Mouse (Mus musculus) Muller cell, postnatal 12 days (primary cell): ENCODE data around the gene Ecm2.
A peak's percentile ranks its signal among the peaks of the same experiment; 100 is the strongest.

Source experiments
- DNase-seq: peaks from one replicate; pipeline ENCODE4 v3.0.0-alpha.2; 2015; ENCODE audit errors: inconsistent ontology term

The Ecm2 gene

DNA sequence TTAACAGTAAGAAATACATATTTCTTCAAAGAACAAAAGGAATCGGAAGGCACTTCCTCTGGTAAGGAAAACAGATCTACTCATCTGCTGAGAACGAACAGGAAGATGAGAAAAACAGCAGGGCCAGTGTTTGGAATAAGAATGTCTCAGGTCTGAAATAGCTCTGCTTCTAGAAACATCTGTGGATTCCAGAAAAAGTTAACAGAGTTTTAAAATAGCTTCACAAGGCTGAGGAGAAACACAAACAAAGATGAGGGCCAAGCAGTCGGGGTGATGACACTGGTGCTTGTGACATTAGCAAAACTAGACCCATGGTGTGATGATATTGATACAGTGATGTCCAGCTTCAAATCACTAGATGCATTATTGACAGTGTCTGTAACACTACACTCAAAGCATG lies 2.6 kb downstream of the Ecm2 start:
- DNase-seq: no peak

DNA sequence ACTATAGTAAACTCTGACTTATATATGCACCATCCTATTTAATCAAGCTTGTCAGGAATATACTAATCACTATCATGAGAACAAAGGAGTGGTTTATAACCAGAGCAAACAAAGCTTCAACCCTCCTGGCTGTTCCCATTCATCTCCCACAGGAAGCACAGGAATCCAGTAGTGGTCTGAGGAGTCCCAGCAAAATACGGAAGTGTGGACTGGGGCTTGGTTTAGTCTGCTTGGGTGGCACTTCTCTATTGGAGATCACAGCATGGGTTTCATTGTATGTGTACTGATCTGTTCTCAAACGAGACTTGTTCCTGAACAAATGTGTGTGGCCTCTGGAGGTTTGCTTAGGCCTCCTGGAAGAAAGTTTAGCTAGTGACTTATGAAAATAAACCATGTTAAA lies 14.2 kb downstream of the Ecm2 start:
- DNase-seq: peak; percentile 15

DNA sequence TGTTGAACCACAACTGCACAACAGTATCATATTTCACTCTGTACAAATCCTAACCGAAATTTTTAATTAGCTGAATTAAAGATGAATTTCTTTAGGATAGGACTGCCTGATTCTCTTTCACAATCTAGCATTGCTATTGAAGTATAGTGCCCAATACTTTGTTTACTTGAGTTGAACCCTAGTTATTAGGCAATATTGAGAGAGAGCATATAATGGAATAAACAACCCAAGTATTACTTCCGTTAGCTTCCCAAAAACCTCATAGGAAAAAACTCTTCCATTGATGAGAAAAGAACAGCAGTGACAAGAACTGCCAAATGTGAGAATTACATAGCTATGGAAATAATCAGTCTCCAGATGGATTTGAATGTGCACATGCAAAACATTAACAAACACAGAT lies 21.6 kb downstream of the Ecm2 start:
- no peak for DNase-seq

DNA sequence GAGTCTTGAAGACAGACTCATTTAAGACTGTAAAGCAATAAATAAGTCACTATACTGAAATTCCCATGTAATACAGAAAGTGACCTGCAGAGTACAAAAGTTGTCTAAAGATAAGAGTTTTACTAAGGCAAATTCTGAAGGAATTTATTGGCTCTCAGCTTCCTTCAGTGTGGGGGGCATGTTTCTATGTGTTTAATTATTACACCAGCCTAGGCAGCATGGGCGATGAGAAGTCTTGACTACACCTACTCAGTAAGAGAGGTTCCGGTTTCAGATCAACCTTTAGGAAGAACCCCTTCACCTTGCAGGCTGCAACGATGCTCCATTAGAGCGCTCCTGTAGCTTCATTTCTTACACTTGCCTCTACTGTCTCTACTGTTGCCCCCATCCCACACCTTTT lies 26.0 kb downstream of the Ecm2 start:
- DNase-seq: no peak

DNA sequence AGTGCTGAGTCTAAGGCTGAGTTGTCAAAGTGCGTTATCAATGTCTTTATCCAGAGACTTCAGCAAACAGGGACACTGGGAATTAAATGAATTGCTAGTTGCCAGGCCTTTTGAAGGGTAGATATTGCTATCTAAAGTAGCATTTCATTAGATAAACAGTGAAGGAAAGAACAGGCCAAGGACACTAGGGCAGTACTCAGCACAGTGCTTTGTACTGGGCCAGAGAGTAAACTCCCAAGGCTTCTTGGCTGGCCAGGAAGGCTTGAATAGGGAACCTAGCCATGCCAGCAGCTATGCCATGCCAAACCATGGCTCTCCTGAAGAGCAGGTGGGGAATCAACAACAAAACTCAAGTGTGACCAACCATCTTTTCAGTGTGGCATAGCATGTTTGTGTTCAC lies 32.3 kb downstream of the Ecm2 start:
- no peak for DNase-seq

DNA sequence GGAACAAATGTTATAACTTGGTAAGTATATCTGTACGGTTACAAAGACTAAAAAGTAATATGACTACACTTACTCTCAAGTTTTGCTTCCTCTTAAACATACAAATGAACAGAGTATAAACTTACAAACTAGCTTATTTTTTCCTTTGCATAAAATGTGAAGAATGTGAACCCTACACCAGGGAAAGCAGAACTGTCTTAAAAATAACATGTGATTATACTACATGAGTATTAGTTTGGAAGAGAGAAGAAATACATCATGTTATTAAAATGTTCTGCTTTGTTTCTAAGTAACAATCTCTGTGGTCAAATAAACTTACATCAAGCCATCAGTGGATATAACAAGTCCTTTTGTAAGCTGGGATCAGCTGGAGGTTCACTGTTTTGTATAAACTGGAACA lies 34.1 kb downstream of the Ecm2 start:
- no peak for DNase-seq

DNA sequence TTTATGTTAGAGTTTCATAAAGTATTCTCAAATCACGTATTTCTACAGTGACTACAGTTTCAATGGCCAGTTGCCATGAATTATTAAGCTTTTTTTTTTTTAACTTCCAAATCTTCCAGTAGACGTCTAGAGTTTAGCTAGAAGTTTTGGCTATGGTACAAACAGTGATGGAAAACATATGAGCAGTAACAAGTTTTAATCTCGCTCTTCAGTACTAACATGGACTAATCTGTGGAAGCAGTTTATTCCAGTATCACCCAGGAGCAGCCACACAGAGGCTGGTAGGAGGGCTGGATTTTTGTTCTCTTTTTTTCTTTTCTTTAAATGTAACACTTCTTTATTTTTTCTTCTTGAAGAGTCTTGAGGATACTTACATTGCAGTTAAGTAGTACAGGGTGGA lies 39.7 kb downstream of the Ecm2 start, which contains the start of gene Aspn:
Aspn (plus strand) TSS at position 165 of the 400 bp plus-strand sequence.
- DNase-seq: no peak

DNA sequence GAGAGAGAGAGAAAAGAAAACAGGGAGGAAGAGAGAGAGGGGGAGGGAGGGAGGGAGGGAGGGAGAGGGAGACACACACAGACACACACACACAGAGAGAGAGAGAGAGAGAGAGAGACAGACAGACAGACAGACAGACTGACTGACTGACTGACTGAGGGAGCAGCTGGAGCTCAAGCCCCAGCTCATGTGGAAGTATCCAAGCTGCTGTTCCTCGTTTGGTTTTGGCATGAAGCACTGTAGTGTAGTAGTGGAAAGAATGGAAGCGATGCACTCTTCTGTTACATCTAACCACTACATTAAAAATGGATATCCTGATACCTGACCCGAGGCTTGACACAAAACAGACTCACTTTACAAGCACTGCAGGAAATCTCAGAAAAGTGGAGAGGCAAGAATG lies 41.0 kb downstream of the Ecm2 start:
- DNase-seq: no peak

DNA sequence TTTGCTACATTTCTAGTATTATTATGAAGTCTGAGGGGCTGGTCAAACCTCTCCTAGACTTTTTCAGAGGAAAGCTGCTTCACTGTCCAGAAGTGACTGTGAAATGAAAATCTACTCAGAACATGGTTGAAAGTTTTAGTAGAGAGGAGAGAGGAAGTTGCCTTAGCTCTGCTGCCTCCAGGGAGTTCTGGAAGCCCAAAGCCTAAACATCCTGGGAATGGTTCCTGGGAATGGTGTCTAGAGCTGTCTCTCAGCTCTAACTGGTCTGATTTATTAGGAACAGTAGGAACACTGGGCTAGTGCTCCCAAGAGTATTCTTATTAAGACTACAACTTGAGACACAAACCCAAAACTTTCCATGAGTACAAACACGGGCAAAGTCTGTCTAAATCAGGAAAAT lies 41.9 kb downstream of the Ecm2 start:
- no peak for DNase-seq

DNA sequence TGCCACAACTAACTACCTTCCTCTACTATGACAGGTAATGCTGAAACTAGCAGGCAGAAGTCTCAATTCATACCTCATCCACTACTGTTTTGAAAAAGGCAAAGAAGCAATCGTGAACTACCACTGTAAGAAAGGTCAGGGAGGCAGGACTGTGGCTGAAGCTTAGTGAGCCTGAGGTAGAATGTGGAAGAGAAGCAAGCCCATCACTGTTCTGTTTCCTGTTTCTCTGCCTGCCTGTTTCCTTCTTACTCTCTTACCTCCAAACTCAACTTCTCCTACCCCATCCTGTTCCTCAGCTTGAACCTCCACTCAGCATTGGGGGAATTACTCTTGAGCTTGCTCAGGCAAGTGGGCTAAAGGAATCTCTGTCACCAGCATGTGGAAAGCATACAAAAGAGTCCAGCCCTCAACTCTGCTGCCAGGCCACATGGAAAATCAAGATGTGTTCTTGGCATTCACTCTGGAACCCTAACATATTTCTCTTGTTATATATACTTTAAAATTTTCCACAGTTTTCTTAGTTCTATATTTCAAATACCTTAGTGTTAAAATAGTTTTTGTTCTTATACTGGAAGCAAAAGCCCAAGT lies 43.0 kb downstream of the Ecm2 start:
- no peak for DNase-seq

DNA sequence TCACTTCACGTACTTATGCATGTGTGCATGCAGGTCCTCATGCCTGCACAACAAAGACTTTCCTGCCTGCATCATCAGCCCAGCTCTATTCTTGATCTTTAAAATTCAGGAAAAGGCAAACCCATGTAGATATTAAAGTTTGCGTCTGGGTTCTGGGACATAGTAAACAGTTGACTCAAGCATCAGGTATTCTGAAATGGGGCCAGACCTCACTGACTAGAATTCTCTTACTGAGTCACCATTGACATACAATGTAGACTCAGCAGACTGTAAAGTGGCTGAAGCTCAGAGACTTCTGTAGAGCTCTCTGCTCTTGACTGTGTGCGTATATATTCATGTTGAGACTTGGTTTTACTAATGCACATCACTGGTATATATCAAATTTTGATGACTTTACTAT lies 45.0 kb downstream of the Ecm2 start:
- peak; percentile 73 for DNase-seq

DNA sequence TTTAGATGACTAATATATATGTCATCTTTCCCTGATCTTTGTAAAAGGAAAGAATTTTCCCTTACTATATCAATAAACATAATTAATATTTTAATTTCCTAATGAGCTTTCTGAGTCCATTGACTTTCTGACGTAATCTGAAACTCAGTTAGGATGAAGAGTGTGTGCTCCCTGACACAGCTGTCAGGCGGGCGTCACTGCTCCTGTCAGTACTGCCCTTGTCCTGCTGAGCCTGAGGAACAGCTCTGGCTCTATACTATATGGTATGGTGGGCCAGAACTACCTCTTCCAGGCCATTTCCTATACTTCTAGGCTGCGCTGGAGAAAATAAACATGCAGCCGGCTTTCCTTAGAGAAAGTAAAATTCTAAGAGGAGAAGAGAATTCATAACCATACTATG lies 49.9 kb downstream of the Ecm2 start:
- DNase-seq: no peak

DNA sequence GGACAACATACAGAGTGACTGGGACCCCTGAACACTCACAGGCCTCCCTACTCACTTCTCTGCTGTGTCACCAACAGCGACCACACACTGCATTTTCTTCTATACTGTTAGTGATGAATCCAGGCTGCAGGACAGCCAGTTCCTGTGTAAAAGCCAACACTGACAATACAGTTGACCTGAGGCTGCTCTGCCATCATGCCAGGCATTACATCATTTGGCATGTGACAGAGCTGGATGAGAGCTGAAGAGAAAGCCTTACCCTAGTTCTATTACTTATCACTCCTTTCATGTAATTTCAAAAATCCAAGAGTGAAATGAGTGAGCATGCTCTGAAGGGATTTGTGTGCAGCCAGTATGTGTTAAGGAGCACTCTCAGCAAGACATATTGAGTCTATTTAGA lies 51.6 kb downstream of the Ecm2 start:
- DNase-seq: peak; percentile 42

DNA sequence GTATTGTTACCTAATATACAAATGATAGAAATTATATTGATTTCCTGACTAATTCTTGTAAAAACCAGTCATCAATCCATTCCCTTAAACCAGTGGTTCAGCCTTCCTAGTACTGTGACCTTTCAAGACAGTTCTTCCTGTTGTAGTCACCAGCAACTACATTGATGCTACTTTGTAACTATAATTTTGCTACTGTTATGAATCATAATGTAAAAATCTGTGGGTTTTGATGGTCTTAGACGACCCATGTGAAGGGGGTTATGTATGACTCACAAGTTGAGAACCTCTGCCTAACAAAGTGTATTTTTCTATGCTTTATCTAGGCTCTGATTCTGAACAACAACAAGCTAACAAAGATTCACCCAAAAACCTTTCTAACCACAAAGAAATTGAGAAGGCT lies 52.3 kb downstream of the Ecm2 start:
- peak; percentile 80 for DNase-seq

DNA sequence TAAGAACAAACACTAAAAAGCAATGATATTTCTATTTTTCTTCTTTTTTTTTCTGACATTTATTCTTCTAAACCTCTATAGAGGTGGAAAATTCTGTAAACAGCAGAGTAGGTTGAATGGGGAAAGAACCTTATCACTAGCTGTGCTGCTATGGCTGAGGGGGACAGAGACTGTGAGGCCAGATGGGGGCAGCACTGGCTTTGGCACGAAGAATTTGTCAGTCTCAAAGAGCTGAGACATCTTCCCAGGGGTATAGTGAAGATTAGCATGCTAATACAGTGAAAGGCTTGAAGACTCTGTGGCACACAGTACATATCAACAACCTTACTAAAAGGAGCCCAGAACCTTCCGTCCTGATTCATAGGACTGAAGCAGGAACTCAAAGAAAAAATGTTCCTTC lies 54.6 kb downstream of the Ecm2 start:
- no peak for DNase-seq

DNA sequence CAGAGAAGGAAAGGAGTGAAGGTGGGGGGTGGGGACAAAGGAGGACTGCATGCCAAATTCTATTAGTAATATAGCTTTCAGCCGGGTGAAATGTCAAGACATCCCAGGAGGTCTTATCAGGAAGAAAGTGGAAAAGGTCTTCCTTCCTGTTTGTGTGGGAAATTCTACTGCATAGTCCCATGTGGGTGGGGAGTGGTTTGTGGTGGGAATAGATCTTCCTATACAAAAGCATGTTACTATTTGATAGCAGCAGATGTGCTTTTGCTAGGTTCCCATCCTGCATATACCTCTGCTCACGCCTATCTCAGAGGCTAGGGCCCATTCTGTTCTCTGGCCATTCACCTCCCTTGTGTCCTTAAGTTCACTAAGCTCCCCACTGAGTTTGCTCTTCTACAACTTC lies 56.3 kb downstream of the Ecm2 start:
- DNase-seq: no peak

DNA sequence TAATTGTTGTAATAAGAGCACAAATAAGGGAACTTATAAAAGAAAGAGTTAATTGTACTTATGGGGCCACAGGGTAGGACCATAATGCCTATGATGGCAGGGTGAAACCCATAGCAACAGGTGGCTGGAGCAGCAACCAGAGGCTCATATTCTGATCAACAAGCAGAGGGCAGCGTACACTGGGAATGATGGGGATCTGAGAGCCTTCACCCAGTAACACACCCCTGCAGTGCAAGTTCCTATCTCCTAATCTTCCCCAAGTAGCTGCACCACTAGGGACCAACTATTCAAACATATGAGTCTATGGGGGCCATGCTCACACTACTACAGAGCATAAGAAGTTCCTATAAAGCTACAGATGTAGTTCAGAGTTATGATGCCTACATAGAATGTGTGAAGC lies 59.7 kb downstream of the Ecm2 start:
- no peak for DNase-seq

DNA sequence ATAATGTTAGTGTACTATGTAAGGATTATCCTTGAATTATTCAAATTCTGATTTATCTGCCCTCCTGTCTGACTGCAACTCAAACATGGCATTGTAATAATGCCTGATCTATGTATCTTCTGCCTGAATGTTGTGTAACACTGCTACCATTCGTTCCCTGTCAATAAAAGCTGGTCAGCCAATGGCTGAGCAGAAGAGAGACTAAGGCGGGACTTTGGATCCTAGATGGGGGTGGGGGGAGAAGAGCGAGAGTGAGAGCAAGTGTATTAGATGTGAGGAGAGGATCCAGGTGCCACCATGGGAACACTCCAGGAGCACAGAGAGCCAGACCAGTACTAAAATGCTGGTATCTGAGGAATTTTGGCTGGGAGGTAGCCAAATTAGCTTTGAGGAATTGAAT lies 65.8 kb downstream of the Ecm2 start:
- DNase-seq: no peak

DNA sequence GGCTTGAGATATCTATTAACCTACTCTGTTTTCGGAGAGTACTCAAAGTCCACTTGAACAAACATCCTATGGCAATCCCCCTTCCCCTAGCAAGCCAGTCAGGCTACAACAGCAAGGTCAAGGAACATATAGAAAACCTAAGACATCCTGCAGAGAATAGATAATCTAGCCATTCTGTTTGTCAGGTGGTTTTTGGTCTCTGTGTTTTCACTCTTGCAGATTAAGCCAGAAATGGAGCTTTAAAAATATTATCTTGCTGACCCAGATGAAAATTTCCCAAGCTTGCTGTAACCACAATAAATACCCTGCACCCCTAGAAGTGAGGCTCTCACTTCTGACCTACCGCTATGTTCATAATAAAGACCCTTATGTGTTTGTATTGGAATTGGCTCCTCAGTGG lies 66.8 kb downstream of the Ecm2 start:
- DNase-seq: no peak

DNA sequence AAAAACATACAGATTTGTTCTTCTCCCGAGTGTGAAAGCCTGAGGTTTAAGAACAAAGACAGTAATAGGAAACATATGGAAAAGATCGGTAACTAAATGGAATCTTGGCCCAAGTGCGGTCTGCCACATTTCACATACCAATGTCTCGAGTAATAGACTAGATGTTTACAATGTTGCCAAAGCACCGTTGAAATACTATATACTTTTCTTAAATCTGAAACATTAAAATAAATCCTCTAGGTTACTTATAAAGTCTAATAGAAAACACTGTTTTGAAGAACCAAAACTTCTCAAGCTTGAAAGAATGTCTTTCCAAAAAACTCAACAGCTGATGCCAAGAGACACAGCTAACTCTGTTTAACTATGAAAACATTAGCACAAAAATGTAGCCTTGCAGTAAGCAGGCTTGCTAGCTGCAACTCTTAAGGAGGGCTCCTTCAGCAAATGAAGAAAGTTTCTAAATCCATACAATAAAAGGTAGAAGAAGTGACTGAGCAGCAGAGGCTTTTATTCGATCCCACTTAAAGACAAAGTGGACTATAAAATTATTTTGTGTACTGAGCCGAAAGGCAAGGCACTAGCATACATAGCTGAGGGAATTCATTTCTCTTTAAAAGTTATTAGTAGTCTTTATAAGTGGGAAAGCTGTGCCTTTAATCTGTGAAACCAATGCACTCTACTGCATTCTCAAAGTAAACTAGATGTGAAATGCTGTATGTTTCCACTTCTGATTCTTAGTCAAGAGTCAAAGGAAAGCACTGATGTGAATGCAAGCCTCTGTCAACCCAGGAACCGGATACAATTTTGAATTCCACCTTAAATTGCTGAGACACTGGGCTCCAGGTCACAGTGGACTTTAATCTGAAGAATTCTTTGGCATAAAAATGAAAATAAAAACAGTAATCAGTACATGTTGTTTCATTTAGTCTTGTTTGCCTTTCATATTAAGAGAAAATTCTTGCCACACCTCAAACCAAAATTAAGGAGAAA lies 77.2 kb downstream of the Ecm2 start, which contains the start of gene Omd:
Omd (plus strand) TSS at position 922 of the 990 bp plus-strand sequence.
- peak; percentile 67 for DNase-seq
